22 mouse cellular contexts compared by ENCODE assay signal in the genomic region with DNA sequence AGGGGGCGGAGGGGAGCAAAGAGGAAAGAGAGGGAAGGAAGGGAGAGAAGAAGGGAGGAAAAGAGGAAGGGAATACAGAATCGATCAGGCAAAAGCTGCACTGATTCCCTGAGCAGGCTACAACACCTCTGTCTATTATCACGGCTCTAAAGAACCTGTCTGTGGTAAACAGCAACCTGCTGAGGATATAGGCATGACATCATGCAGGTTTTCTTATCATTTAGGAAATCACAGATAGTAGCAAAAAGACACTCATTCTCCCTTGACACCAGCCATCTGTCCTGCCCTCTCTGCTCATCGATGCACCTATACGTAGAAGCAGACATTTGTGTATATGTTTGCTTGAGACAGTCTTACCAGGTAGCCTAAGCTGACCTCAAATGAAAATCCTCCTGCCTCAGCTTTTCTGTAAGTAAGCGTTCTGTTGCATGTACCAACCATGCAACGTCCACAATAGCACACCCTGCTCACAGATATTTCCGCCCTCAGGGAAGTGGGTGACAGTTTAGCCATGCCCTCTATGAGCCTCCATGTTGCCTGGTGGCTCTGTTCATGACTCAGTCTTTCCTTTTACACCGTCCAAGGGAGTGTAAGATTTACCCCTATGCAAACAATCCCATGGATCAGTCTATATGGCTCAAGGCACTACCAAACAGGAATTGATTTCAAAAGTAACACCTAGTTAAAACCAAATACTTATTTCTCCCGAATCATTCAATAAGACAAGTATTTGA. TPM values are rescaled to one million over a fixed set of nuclear protein-coding genes. Genes with fewer than 3 reads are reported as not detected.
DNase-seq lines count a peak whose midpoint lies in the region; ATAC-seq and TF ChIP-seq lines count a peak whose summit lies in the region.
"Had no signal": no experiment of that assay in that cellular context is flagged by ENCODE, and none has a peak within 500 bp of the region (broad histone marks: within the 10 kb centered on the region; RNA-seq: fewer than 3 reads in every experiment).

No protein-coding gene starts in this region.

- 0 out of 2 replicates have a peak overlapping the region, but pooled peaks have one; percentile 35 for H3K27ac ChIP-seq in liver, postnatal 0 days (ENCODE audit: low read depth)
- no peak overlapping the region for H3K27ac ChIP-seq in liver, embryonic 11.5 days (ENCODE audit: low read depth, low read length)
- H3K27ac ChIP-seq in forebrain, embryonic 16.5 days (ENCODE audit: low read length): no peak overlapping the region
- H3K27ac ChIP-seq: embryonic facial prominence, embryonic 15.5 days; forebrain, embryonic 15.5 days; heart, adult 2 months; hindbrain, embryonic 12.5 days; limb, embryonic 13.5 days; liver, embryonic 15.5 days; midbrain, embryonic 10.5 days had no signal

- no peak for ATAC-seq in liver, postnatal 0 days
- no peak for ATAC-seq in liver, embryonic 11.5 days (replicated peaks; ENCODE audit: low FRiP score)
- ATAC-seq in forebrain, embryonic 16.5 days: no peak
- ATAC-seq: forebrain, embryonic 15.5 days; midbrain, embryonic 16.5 days; Patski had no signal

- H3K9ac ChIP-seq in liver, postnatal 0 days (replicated peaks): no peak overlapping the region
- no peak overlapping the region for H3K9ac ChIP-seq in liver, embryonic 11.5 days (ENCODE audit: low read depth, low read length)
- H3K9ac ChIP-seq in forebrain, embryonic 16.5 days (replicated peaks; ENCODE audit: low read depth, low read length): no peak overlapping the region
- H3K9ac ChIP-seq: embryonic facial prominence, embryonic 15.5 days; forebrain, embryonic 15.5 days; hindbrain, embryonic 12.5 days; limb, embryonic 13.5 days; liver, embryonic 15.5 days had no signal

- no peak for TF ChIP-seq EP300 in liver, postnatal 0 days (IDR thresholded peaks at IDR 0.05; ENCODE audit: low read depth)

- H3K27me3 ChIP-seq in liver, postnatal 0 days (ENCODE audit: insufficient read depth, low read length): no peaks in the 10 kb centered on the region
- no peaks in the 10 kb centered on the region for H3K27me3 ChIP-seq in liver, embryonic 11.5 days (replicated peaks; ENCODE audit: control insufficient read depth, insufficient read depth, low read length)
- H3K27me3 ChIP-seq in forebrain, embryonic 16.5 days (replicated peaks; ENCODE audit: control insufficient read depth, insufficient read depth, low read length): no peaks in the 10 kb centered on the region
- H3K27me3 ChIP-seq: embryonic facial prominence, embryonic 15.5 days; forebrain, embryonic 15.5 days; hindbrain, embryonic 12.5 days; limb, embryonic 13.5 days; liver, embryonic 15.5 days; Patski had no signal

- no peak overlapping the region for H3K4me2 ChIP-seq in liver, postnatal 0 days (ENCODE audit: low read depth, low read length)
- no peak overlapping the region for H3K4me2 ChIP-seq in liver, embryonic 11.5 days
- H3K4me2 ChIP-seq in forebrain, embryonic 16.5 days (ENCODE audit: low read length): no peak overlapping the region
- H3K4me2 ChIP-seq: embryonic facial prominence, embryonic 15.5 days; forebrain, embryonic 15.5 days; hindbrain, embryonic 12.5 days; limb, embryonic 13.5 days; liver, embryonic 15.5 days had no signal

- H3K36me3 ChIP-seq in liver, postnatal 0 days (replicated peaks; ENCODE audit: insufficient read depth, low read length): peaks cover 3% of the 10 kb centered on the region
- H3K36me3 ChIP-seq in liver, embryonic 11.5 days (ENCODE audit: control insufficient read depth, insufficient read depth, low read length): no peaks in the 10 kb centered on the region; the same call in 1 of the 2 replicates
- H3K36me3 ChIP-seq in forebrain, embryonic 16.5 days (ENCODE audit: control insufficient read depth, insufficient read depth): no peaks in the 10 kb centered on the region
- H3K36me3 ChIP-seq: forebrain, embryonic 15.5 days; hindbrain, embryonic 12.5 days; limb, embryonic 13.5 days had no signal

- H3K9me3 ChIP-seq in liver, postnatal 0 days (ENCODE audit: low read length): no peaks in the 10 kb centered on the region
- H3K9me3 ChIP-seq in liver, embryonic 11.5 days (ENCODE audit: control insufficient read depth, low read length): no peaks in the 10 kb centered on the region
- no peaks in the 10 kb centered on the region for H3K9me3 ChIP-seq in forebrain, embryonic 16.5 days (ENCODE audit: control insufficient read depth, low read length)
- H3K9me3 ChIP-seq: embryonic facial prominence, embryonic 15.5 days; forebrain, embryonic 15.5 days; hindbrain, embryonic 12.5 days; limb, embryonic 13.5 days; liver, embryonic 15.5 days; midbrain, embryonic 10.5 days had no signal

- peaks cover 25% of the 10 kb centered on the region for H3K4me1 ChIP-seq in liver, postnatal 0 days (ENCODE audit: insufficient read depth)
- peaks cover 19% of the 10 kb centered on the region for H3K4me1 ChIP-seq in liver, embryonic 11.5 days (replicated peaks; ENCODE audit: control insufficient read depth, insufficient read depth, low read length)
- H3K4me1 ChIP-seq in forebrain, embryonic 16.5 days (replicated peaks; ENCODE audit: control insufficient read depth, insufficient read depth, low read length): no peaks in the 10 kb centered on the region
- H3K4me1 ChIP-seq: forebrain, embryonic 15.5 days had no signal

- TF ChIP-seq CTCF in liver, postnatal 0 days (IDR thresholded peaks at IDR 0.05; ENCODE audit: low read depth): no peak

- DNase-seq in liver, postnatal 0 days: no peak
- no peak for DNase-seq in liver, embryonic 11.5 days (ENCODE audit: low spot score)
- peak; percentile 45 for DNase-seq in CD4-positive, CD25-positive, alpha-beta regulatory T cell, adult 2 months (ENCODE audit: low read depth, low spot score)
- peak; percentile 80 for DNase-seq in induced T-regulatory cell, adult 2 months (ENCODE audit: low read depth)
- no peak for DNase-seq in layer of hippocampus, adult 9-10 months (ENCODE audit: low spot score)
- no peak for DNase-seq in left cerebral cortex, adult 18-20 months (ENCODE audit: low spot score in 2 of 2)
- DNase-seq: adrenal gland, postnatal 10 days; cerebellum, adult 2 months; gastrocnemius, postnatal 25 days; heart, adult 2 months; kidney, adult 8-10 months; kidney, postnatal 14 days; lung, postnatal 10 days had no signal

- 65% methylated on average over 10 of the region's 10 CpGs for WGBS in liver, postnatal 0 days (ENCODE audit: insufficient replicate concordance)
- 74% methylated on average over 10 of the region's 10 CpGs for WGBS in liver, embryonic 11.5 days
- 87% methylated on average over 10 of the region's 10 CpGs for WGBS in forebrain, embryonic 16.5 days

- no peak overlapping the region for H3K4me3 ChIP-seq in liver, postnatal 0 days (ENCODE audit: low read depth, low read length)
- H3K4me3 ChIP-seq in liver, embryonic 11.5 days (ENCODE audit: low read depth, low read length): no peak overlapping the region
- H3K4me3 ChIP-seq in forebrain, embryonic 16.5 days (replicated peaks; ENCODE audit: low read length): no peak overlapping the region
- H3K4me3 ChIP-seq: embryonic facial prominence, embryonic 15.5 days; forebrain, embryonic 15.5 days; heart, adult 2 months; hindbrain, embryonic 12.5 days; limb, embryonic 13.5 days; liver, embryonic 15.5 days; midbrain, embryonic 10.5 days had no signal

RNA-seq across cellular contexts. Expression of gene Tex2, which starts 25.3 kb away (rescaled TPM):
- polyA plus RNA-seq in liver, postnatal 0 days (2015; fragmentation: Nextera tagmentation; extraction: Ambion mirVana): 9.9 and 11.3 TPM in 2 replicates
- polyA plus RNA-seq in liver, embryonic 11.5 days (2014; fragmentation: Nextera tagmentation; extraction: Ambion mirVana): 13.4 and 15.9 TPM in 2 replicates
- 16.3 and 20.3 TPM in 2 replicates for polyA plus RNA-seq in forebrain, embryonic 16.5 days (2015; fragmentation: Nextera tagmentation; extraction: Ambion mirVana)
- 100 to 1,000 TPM; 116 to 121 TPM for total RNA-seq in left cerebral cortex, adult 18-20 months (2021)

Comparison
In these comparisons a context has a peak if more than half of its experiments do, and no peak if none do; other contexts are left out.
1. DNase-seq: peak in CD4-positive, CD25-positive, alpha-beta regulatory T cell, adult 2 months (single experiment) and induced T-regulatory cell, adult 2 months (single experiment); none in liver, postnatal 0 days (single experiment), liver, embryonic 11.5 days (single experiment), layer of hippocampus, adult 9-10 months (single experiment) and left cerebral cortex, adult 18-20 months (0 of 2).